Mouse (Mus musculus) cortical plate, adult 2 months (tissue): ENCODE results near the gene Sprn. TPM values are rescaled to one million over a fixed set of nuclear protein-coding genes. Genes with fewer than 3 reads are reported as not detected.

ENCODE experiments used
- H3K27ac ChIP-seq: fragments of 200-500 bp; 2 replicates; pipeline ENCODE4 v1.5.1; 2012; ENCODE audit warnings: low read length, control low read depth, inconsistent platforms; ENCODE audit not compliant: insufficient read depth
- H3K4me1 ChIP-seq: fragments of 200-500 bp; 2 replicates; pipeline ENCODE4 v1.6.1; 2011; ENCODE audit warnings: low read length; ENCODE audit not compliant: control insufficient read depth, insufficient read depth
- H3K4me3 ChIP-seq: fragments of 200-500 bp; 2 replicates; pipeline ENCODE4 v1.5.1; 2011; ENCODE audit warnings: mild to moderate bottlenecking, low read length, control low read depth; ENCODE audit not compliant: insufficient read depth
- CTCF ChIP-seq: fragments of 200-500 bp; IDR thresholded peaks from 2 replicates; pipeline ENCODE4 v1.5.1; 2011; ENCODE audit warnings: mild to moderate bottlenecking, control low read depth, low read length; ENCODE audit not compliant: insufficient read depth; ENCODE audit errors: extremely low read depth
- POLR2A ChIP-seq: fragments of 200-500 bp; IDR thresholded peaks from 2 replicates; pipeline ENCODE4 v1.6.1; 2011; ENCODE audit warnings: mild to moderate bottlenecking, low read length, control low read depth; ENCODE audit not compliant: insufficient read depth; ENCODE audit errors: extremely low read depth
- polyA plus RNA-seq: library from polyadenylated mRNA; depleted of rRNA; stranded (reverse); fragments of >200 nt; gene quantifications from 2 replicates; pipeline ENCODE4 v1.2.3, GENCODE M21; 2012

Sprn gene
- polyA plus RNA-seq, 1 experiment: 128 TPM

DNA sequence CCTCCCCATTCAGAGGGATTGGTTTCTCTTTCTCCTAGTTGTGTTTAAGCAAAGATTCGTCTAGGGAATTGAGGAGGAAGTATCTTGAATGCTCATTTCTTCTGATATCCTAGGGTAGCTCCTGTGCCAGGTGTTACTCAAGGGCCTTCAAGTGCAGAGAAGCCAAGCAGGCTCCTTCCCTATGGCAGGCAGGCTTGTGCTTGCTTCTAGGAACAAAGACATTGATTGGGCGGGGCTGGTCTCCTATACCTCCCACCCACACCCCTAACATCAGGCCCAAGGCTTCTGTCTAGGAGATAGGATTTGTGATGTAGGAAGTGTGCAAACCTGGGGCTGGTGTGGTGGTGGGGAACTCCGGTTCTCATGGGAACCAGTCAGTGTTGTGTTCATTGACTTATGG is 27.7 kb downstream of the Sprn start:
- no peak overlapping the region for H3K4me3 ChIP-seq
- TF ChIP-seq POLR2A (no peak), CTCF (no peak)
- H3K4me1 ChIP-seq: peaks cover 1% of the 10 kb centered on the region; the same call in 1 of the 2 replicates
- H3K27ac ChIP-seq: no peak overlapping the region

GRCm38 (mm10) chr7:140126022-140126350 is 28.7 kb downstream of the Sprn start:
- Histone ChIP-seq H3K27ac (no peak overlapping the region), H3K4me3 (peak overlapping the region; percentile 65), H3K4me1 (peaks cover 1% of the 10 kb centered on the region; the same call in 1 of the 2 replicates)
- TF ChIP-seq CTCF (no peak), POLR2A (no peak)

GRCm38 (mm10) chr7:140125278-140126021 is 29.2 kb downstream of the Sprn start:
- H3K27ac ChIP-seq: no peak overlapping the region
- peak overlapping the region; percentile 65 for H3K4me3 ChIP-seq
- TF ChIP-seq CTCF (no peak), POLR2A (peak; percentile 93)
- peaks cover 1% of the 10 kb centered on the region; the same call in 1 of the 2 replicates for H3K4me1 ChIP-seq

DNA sequence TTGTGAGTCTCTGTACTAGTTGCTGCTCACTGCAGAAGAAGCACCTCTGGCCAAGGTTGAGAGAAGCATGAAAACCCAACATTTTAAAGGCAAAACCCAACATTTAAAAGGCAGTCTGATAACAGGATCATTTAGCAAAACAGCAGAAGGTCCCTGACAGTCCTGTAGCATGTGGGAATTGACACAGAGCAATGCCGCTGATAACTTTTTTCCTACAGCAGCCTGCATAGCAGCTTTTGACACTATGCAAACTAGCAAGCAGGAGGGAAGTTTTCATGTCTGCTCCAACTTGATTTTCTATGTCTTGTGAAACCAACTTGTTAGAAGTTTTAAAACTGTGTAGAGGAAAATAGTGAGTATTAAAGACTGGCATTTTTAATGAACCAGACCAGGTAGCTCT is 30.3 kb downstream of the Sprn start:
- TF ChIP-seq CTCF (no peak), POLR2A (no peak)
- H3K27ac ChIP-seq: no peak overlapping the region
- peaks cover 1% of the 10 kb centered on the region; the same call in 1 of the 2 replicates for H3K4me1 ChIP-seq
- no peak overlapping the region for H3K4me3 ChIP-seq

DNA sequence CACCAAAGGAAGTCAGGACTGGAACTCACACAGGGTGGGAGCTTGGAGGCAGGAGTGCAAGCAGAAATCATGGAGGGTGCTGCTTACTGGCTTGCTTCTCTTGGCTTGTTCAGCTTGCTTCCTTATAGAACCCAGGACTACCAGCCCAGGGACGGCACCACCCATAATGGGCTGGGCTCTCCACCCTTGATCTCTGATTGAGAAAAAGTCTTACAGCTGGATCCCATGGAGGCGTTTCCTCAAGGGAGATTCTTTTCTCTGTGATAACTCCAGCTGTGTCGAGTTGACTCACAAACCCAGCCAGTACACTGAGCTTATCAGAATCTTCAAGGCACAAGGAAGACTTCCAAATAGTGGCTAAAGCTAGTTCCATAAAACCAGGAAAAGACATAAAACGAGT is 31.9 kb downstream of the Sprn start:
- H3K4me1 ChIP-seq: peaks cover 1% of the 10 kb centered on the region; the same call in 1 of the 2 replicates
- H3K27ac ChIP-seq: no peak overlapping the region
- no peak overlapping the region for H3K4me3 ChIP-seq
- TF ChIP-seq POLR2A (no peak), CTCF (no peak)

DNA sequence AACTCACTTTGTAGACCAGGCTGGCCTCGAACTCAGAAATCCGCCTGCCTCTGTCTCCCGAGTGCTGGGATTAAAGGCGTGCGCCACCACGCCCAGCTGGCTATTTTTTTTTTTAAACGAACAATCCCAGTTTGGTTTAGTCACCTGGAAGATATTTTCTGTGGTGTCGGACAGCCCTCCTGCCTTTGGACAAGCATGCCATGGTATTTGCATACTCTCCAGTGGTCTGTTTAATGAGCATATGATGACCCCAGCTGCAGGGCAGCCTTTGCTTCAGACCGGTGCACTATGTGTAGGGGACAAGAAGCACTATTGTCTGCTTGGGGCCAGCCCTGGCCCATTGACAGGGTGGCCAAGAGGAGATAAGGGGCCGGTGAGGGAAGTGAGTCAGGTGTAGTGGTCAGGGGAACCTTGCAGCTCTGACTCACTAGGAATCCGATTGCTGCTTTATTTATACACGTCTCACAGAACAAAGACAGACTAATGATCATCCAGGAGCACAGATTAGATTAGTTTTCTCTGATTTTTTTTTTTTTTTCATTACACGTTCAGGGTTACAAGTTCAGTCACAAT is 33.3 kb downstream of the Sprn start:
- Histone ChIP-seq H3K4me1 (peaks cover 1% of the 10 kb centered on the region; the same call in 1 of the 2 replicates), H3K4me3 (no peak overlapping the region), H3K27ac (no peak overlapping the region)
- TF ChIP-seq CTCF (no peak), POLR2A (no peak)

- H3K27ac ChIP-seq: no peak overlapping the region
- peaks cover 1% of the 10 kb centered on the region; the same call in 1 of the 2 replicates for H3K4me1 ChIP-seq
- TF ChIP-seq POLR2A (no peak), CTCF (no peak)
- H3K4me3 ChIP-seq: no peak overlapping the region
Measured at GRCm38 (mm10) chr7:140120484-140120883, 34.2 kb downstream of the Sprn start.

GRCm38 (mm10) chr7:140116329-140117054 is 38.2 kb downstream of the Sprn start, which contains the start of gene Echs1:
Echs1 (minus strand) TSS chr7:140116476.
- Histone ChIP-seq H3K4me1 (no peaks in the 10 kb centered on the region), H3K27ac (peak within 1 kb of the TSS; percentile 78), H3K4me3 (peak within 1 kb of the TSS; percentile 76)
- TF ChIP-seq CTCF: no peak
- TF ChIP-seq POLR2A: peak; percentile 77; the same call in 1 of the 2 replicates

- H3K27ac ChIP-seq: peak within 1 kb of the TSS; percentile 78
- H3K4me3 ChIP-seq: peak within 1 kb of the TSS; percentile 76
- no peak for TF ChIP-seq CTCF
- peak; percentile 52; the same call in 1 of the 2 replicates for TF ChIP-seq POLR2A
- no peaks in the 10 kb centered on the region for H3K4me1 ChIP-seq
Measured at GRCm38 (mm10) chr7:140115583-140116328, 38.9 kb downstream of the Sprn start, which contains the start of gene Paox. Paox (plus strand) TSS chr7:140115799.
